Mouse (Mus musculus) G1E (cell line): ENCODE measurements around the gene Kdm7a.

ENCODE experiments used
- CTCF ChIP-seq: IDR thresholded peaks from 2 replicates; pipeline ENCODE4 v1.5.1; 2012; ENCODE audit warnings: low read depth, low read length, inconsistent platforms, mixed read lengths
- GATA1 ChIP-seq: IDR thresholded peaks from 2 replicates; pipeline ENCODE4 v1.6.1; 2012; ENCODE audit warnings: borderline replicate concordance, low read length, inconsistent platforms, mixed read lengths
- POLR2AphosphoS5 ChIP-seq: IDR thresholded peaks from 2 replicates; pipeline ENCODE4 v1.6.1; 2012; ENCODE audit warnings: low read depth, low read length, inconsistent platforms; ENCODE audit not compliant: insufficient replicate concordance
- TAL1 ChIP-seq: conservative IDR thresholded peaks from 2 replicates; pipeline ENCODE4 v1.6.1; 2012; ENCODE audit warnings: low read depth, low read length, inconsistent platforms, mixed read lengths

GRCm38 (mm10) chr6:39240956-39241355 is 34.4 kb upstream of the Kdm7a start:
- no peak for TF ChIP-seq CTCF
- TF ChIP-seq TAL1, result no peak
- no peak for TF ChIP-seq GATA1
- no peak for TF ChIP-seq POLR2AphosphoS5
